Mouse (Mus musculus): ENCODE measurements at regions not wholly inside any gene's neighbourhood (a gene's known extent, or its start where the extent isn't known, plus 50 kb on each side); places are given as distances from the start of the nearest gene placed in this dataset.

DNA sequence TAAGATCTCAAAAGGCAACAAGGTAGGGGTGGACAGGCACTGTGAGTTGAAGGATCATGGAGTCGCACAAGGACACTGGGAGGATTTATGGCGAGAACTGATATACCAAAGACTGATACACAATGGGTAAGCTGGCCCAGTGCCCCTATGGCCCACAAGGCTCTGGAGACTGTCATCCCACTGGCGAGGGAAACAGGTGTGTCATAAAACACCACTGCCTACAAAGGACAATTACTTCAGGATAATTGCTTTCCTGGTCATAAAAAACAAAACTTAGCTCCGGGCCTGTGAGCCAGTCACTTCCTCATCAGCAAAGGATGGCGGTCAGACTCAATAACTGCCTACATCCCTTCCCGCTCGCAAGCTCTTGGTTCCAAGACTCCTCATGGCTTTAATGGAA is 105.3 kb upstream of the Zfp703 start:
- TF ChIP-seq CTCF (IDR thresholded peaks at IDR 0.05; ENCODE audit: low read depth) (no peak), EP300 (optimal IDR thresholded peaks at IDR 0.05) (no peak)
